Mouse (Mus musculus) stomach, postnatal 0 days (tissue): Measurements from ENCODE around the gene Ccdc159. TPM values are rescaled to one million over a fixed set of nuclear protein-coding genes. Genes with fewer than 3 reads are reported as not detected.
A peak's percentile ranks its signal among the peaks of the same experiment; 100 is the strongest.

Experiments used
- ATAC-seq: fragments of 200-750 bp; cut with Nextera tagmentation; 2 replicates; pipeline ENCODE4 v1.8.0; 2017; ENCODE audit not compliant: low FRiP score, low TSS enrichment
- DNase-seq: peaks from one replicate; pipeline ENCODE4 v3.0.0-alpha.2; 2016; ENCODE audit warnings: low spot score
- H3K27ac ChIP-seq: fragments of 300-500 bp; sonication (generic); replicated peaks from 2 replicates; pipeline ENCODE4 v1.5.1; 2014; ENCODE audit warnings: mild to moderate bottlenecking, control low read depth
- H3K27me3 ChIP-seq: fragments of 300-500 bp; sonication (generic); 2 replicates; pipeline ENCODE4 v1.6.1; 2014; ENCODE audit warnings: low read length; ENCODE audit not compliant: control insufficient read depth, insufficient read depth
- H3K36me3 ChIP-seq: fragments of 300-500 bp; sonication (generic); 2 replicates; pipeline ENCODE4 v1.6.1; 2014; ENCODE audit warnings: low read length, mixed read lengths; ENCODE audit not compliant: control insufficient read depth, insufficient read depth
- H3K4me1 ChIP-seq: fragments of 300-500 bp; sonication (generic); replicated peaks from 2 replicates; pipeline ENCODE4 v1.6.1; 2014; ENCODE audit warnings: antibody characterized with exemption; ENCODE audit not compliant: control insufficient read depth, insufficient read depth
- H3K4me2 ChIP-seq: fragments of 300-500 bp; sonication (generic); replicated peaks from 2 replicates; pipeline ENCODE4 v1.6.1; 2014; ENCODE audit warnings: low read depth, mild to moderate bottlenecking, control low read depth, moderate library complexity
- H3K4me3 ChIP-seq: fragments of 300-500 bp; sonication (generic); 2 replicates; pipeline ENCODE4 v1.5.1; 2014; ENCODE audit warnings: low read depth, low read length, control low read depth
- H3K9ac ChIP-seq: fragments of 300-500 bp; sonication (generic); 2 replicates; pipeline ENCODE4 v1.6.1; 2014; ENCODE audit warnings: mild to moderate bottlenecking, low read length, control low read depth, mixed read lengths
- H3K9me3 ChIP-seq: fragments of 300-500 bp; sonication (generic); 2 replicates; pipeline ENCODE4 v1.6.1; 2016; ENCODE audit warnings: low read length; ENCODE audit not compliant: control insufficient read depth
- CTCF ChIP-seq: IDR thresholded peaks from 2 replicates; pipeline ENCODE4 v1.5.1; 2016; ENCODE audit warnings: antibody characterized with exemption, low read depth, mild to moderate bottlenecking, moderate library complexity
- EP300 ChIP-seq: optimal IDR thresholded peaks from 2 replicates; pipeline ENCODE3; 2016; ENCODE audit warnings: antibody characterized with exemption
- WGBS: fragments of 180-500 bp; shearing (Covaris S2); extraction: QIAGEN DNeasy Blood & Tissue Kit; methylation state at CpG from one replicate; pipeline ENCODE4 v1.1.7; 2014; 5-methylcytosine and 5-hydroxymethylcytosine counted together
- polyA plus RNA-seq: library from polyadenylated mRNA; unstranded; fragments of >200 nt; fragmentation: Nextera tagmentation; extraction: Ambion mirVana; gene quantifications from 2 replicates; pipeline ENCODE4 v1.2.1, GENCODE M21; 2015

Gene Ccdc159
- polyA plus RNA-seq, 1 experiment from 2014 or later: 1.1 TPM

DNA sequence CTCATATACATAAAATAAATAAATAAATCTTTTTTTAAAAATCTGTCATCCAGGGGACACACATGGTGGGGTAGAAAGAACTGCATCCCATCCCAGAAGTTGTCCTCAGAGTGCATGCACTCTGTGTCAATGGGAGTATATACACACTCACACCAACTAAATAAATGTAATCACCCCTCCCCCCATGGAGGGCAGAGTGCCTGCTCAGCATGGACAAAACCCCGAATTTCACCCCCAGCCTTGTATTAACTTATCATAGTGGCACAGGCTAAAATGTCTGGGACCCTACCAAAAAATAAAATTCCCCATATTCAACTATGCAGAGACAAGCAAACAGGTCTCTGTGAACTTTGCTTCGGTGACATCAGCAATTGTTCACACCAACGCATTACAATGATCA, 27.4 kb downstream of the Ccdc159 start:
- ATAC-seq (no peak), DNase-seq (no peak)
- Histone ChIP-seq H3K4me2 (no peak overlapping the region), H3K36me3 (no peaks in the 10 kb centered on the region), H3K27ac (no peak overlapping the region), H3K9ac (no peak overlapping the region), H3K9me3 (no peaks in the 10 kb centered on the region), H3K4me3 (no peak overlapping the region), H3K4me1 (no peaks in the 10 kb centered on the region), H3K27me3 (no peaks in the 10 kb centered on the region)
- TF ChIP-seq CTCF (no peak), EP300 (no peak)
- WGBS: 68% methylated on average over 3 of the region's 3 CpGs

DNA sequence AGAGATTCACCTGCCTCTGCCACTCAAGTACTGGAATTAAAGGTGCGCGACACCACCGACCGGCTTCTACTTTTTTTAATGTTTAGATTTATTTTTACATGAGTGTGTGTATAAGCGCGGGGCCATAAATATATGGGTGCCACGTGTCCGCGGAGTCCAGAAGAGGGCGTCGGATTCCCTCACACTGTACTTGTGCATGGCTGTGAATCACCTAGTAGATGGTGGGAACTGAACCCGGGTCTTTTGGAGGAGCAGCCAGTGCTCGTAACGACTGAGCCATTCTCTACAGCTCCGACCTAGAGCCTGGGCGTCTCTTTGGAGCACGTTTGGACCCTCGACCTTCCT, 27.9 kb downstream of the Ccdc159 start:
- Histone ChIP-seq H3K4me3 (peak overlapping the region; percentile 71), H3K4me2 (peak overlapping the region; percentile 60), H3K27me3 (no peaks in the 10 kb centered on the region), H3K9me3 (no peaks in the 10 kb centered on the region), H3K36me3 (no peaks in the 10 kb centered on the region), H3K9ac (peak overlapping the region; percentile 48), H3K27ac (0 out of 2 replicates have a peak overlapping the region, but pooled peaks have one; percentile 40), H3K4me1 (no peaks in the 10 kb centered on the region)
- ATAC-seq (peak; percentile 62), DNase-seq (no peak)
- TF ChIP-seq EP300: no peak
- peak; percentile 67 for TF ChIP-seq CTCF
- WGBS: under 1% methylated on average over 18 of the region's 18 CpGs

DNA sequence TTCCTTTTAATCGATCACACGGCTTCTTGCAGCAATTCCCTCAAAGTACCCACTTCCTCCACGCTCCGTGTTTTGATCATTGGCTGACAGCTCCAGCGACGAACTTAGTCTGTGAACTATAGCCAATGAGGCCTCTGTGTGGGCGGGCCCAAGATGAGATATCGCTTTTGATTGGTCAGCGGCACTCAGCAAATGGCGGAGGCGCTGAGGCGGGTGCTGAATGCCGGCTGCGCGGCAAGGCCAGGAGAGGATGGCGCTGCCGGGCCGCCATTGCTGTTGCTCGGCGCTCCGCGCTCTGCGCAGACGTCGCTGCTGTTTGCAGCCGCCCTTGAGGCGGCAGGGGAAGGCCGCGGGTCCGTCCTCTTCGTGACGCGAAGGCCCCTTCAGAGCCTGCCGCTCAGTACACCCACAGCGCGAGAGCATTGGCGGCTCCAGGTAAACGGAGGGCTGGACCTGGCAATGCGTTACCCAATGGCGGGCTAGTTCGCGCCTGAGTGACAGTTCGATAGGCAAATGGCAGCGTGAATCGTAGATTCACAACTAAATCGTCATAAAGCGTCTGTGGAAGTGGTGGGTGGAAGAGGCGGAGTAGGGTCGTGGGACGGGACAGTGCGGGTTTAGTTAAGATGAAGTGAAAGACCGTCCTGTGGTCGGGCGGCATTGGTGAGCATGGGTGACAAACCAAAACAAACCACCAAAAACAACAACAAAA, 28.5 kb downstream of the Ccdc159 start, which contains the start of gene Swsap1:
Gene Swsap1, plus strand, starts transcription at position 186 of the 712 bp plus-strand sequence.
- Histone ChIP-seq H3K27ac (peak within 1 kb of the TSS; percentile 95), H3K27me3 (no peaks in the 10 kb centered on the region), H3K9me3 (no peaks in the 10 kb centered on the region), H3K36me3 (no peaks in the 10 kb centered on the region), H3K4me1 (no peaks in the 10 kb centered on the region), H3K9ac (peak within 1 kb of the TSS; percentile 78), H3K4me3 (peak within 1 kb of the TSS; percentile 71), H3K4me2 (peak within 1 kb of the TSS; percentile 63)
- DNase-seq (peak; percentile 96), ATAC-seq (peak; percentile 98)
- under 1% methylated on average over 52 of the region's 54 CpGs for WGBS
- no peak for TF ChIP-seq CTCF
- TF ChIP-seq EP300: no peak

DNA sequence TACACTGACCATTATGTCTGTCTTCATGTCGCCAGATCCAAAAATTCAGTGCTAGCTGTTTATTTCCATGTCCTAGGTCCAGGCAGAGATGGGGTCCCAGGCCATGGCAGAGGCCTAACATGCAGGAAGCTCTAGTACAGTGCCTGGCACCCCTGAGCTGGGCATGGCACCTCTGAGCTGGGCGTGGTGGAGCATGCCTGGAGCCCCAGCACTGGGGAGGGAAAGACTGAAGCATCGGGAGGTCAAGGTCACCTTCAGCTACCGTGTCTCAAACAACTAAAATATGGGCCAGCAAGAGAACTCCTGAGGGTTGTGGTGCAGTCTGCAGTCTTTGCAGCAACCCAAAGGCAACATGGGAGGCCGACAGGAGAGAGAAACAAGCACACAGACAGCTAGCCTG, 31.1 kb downstream of the Ccdc159 start:
- H3K36me3 ChIP-seq: no peaks in the 10 kb centered on the region
- H3K27ac ChIP-seq: no peak overlapping the region
- H3K4me1 ChIP-seq: peaks cover 2% of the 10 kb centered on the region; the same call in 1 of the 2 replicates
- no peak for TF ChIP-seq EP300
- no peak for TF ChIP-seq CTCF
- H3K27me3 ChIP-seq: no peaks in the 10 kb centered on the region
- no peak for ATAC-seq
- no peak overlapping the region for H3K4me2 ChIP-seq
- H3K9ac ChIP-seq: no peak overlapping the region
- no peak overlapping the region for H3K4me3 ChIP-seq
- 73% methylated on average over 5 of the region's 5 CpGs for WGBS
- H3K9me3 ChIP-seq: no peaks in the 10 kb centered on the region
- no peak for DNase-seq

DNA sequence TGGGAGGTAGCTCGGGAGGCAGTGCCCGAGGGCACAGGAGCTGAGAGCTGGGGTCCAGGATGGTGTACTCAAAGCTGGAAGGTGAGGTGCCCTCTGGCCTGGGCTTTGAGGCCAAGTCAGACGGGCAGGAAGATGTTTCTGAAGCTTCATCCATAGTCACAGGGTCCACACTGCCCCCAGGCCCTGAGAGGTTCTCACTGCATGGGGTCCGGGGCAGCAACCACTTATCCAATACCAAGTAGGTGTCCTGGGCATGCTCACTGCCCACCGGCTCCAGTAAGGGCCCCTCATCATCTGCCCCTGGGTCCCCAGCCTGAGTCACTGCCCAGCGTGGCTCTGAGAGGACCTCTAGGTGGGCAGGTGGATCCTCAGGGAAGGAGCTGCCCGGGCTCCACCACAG, 32.0 kb downstream of the Ccdc159 start:
- TF ChIP-seq EP300: no peak
- TF ChIP-seq CTCF: no peak
- H3K27me3 ChIP-seq: no peaks in the 10 kb centered on the region
- H3K4me1 ChIP-seq: peaks cover 2% of the 10 kb centered on the region; the same call in 1 of the 2 replicates
- H3K27ac ChIP-seq: no peak overlapping the region
- no peak overlapping the region for H3K4me2 ChIP-seq
- 87% methylated on average over 7 of the region's 7 CpGs for WGBS
- DNase-seq (no peak), ATAC-seq (no peak)
- H3K36me3 ChIP-seq: no peaks in the 10 kb centered on the region
- no peak overlapping the region for H3K4me3 ChIP-seq
- no peaks in the 10 kb centered on the region for H3K9me3 ChIP-seq
- no peak overlapping the region for H3K9ac ChIP-seq

DNA sequence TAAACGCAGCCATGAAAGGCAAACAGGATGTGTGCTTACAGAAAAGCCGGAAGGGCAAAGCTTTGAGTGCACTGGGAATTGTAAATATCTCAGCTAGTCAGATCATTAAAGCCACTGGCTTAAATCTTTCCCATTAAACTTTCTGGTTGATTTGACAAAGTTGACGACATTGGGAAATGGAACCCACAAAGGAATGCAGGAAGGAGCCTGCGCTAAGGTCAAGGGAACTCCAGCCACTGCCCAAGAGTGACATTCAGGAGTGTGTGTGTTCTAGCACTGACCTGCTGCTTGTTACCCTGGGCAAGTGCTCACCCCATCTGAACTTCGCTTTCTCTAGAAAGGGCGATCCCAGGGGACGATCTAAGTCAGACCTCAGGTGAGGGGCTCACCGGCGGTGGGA, 32.9 kb downstream of the Ccdc159 start:
- H3K27ac ChIP-seq: no peak overlapping the region
- TF ChIP-seq CTCF: no peak
- no peak for TF ChIP-seq EP300
- ATAC-seq (no peak), DNase-seq (no peak)
- no peaks in the 10 kb centered on the region for H3K9me3 ChIP-seq
- H3K4me1 ChIP-seq: peaks cover 2% of the 10 kb centered on the region; the same call in 1 of the 2 replicates
- H3K9ac ChIP-seq: no peak overlapping the region
- no peak overlapping the region for H3K4me3 ChIP-seq
- no peaks in the 10 kb centered on the region for H3K36me3 ChIP-seq
- 48% methylated on average over 9 of the region's 9 CpGs for WGBS
- 0 out of 2 replicates have a peak overlapping the region, but pooled peaks have one; percentile 11 for H3K4me2 ChIP-seq
- no peaks in the 10 kb centered on the region for H3K27me3 ChIP-seq
